Mouse (Mus musculus) embryonic facial prominence, embryonic 11.5 days (tissue): Measurements from ENCODE around the gene Spock1. TPM values are rescaled to one million over a fixed set of nuclear protein-coding genes. Genes with fewer than 3 reads are reported as not detected.

ENCODE experiments used
- ATAC-seq: fragments of 200-750 bp; cut with Nextera tagmentation; replicated peaks from 2 replicates; pipeline ENCODE4 v1.8.0; 2017; ENCODE audit warnings: low read depth; ENCODE audit not compliant: insufficient number of reproducible peaks, low FRiP score, low TSS enrichment
- DNase-seq: peaks from one replicate; pipeline ENCODE4 v3.0.0-alpha.2; 2015; ENCODE audit warnings: low spot score
- H3K27ac ChIP-seq: fragments of 300-500 bp; sonication (generic); replicated peaks from 2 replicates; pipeline ENCODE4 v1.5.1; 2014; ENCODE audit warnings: mild to moderate bottlenecking, low read depth, low read length, control low read depth
- H3K27me3 ChIP-seq: fragments of 300-500 bp; sonication (generic); 2 replicates; pipeline ENCODE4 v1.6.1; 2014; ENCODE audit warnings: mild to moderate bottlenecking, low read length, moderate library complexity, mixed read lengths; ENCODE audit not compliant: control insufficient read depth, insufficient read depth
- H3K36me3 ChIP-seq: fragments of 300-500 bp; sonication (generic); replicated peaks from 2 replicates; pipeline ENCODE4 v1.6.1; 2014; ENCODE audit warnings: low read depth, mild to moderate bottlenecking, low read length, moderate library complexity, mixed read lengths; ENCODE audit not compliant: control insufficient read depth, insufficient read depth
- H3K4me1 ChIP-seq: fragments of 300-500 bp; sonication (generic); 2 replicates; pipeline ENCODE4 v1.6.1; 2014; ENCODE audit warnings: low read length, mixed read lengths; ENCODE audit not compliant: control insufficient read depth, insufficient read depth
- H3K4me2 ChIP-seq: fragments of 300-500 bp; sonication (generic); 2 replicates; pipeline ENCODE4 v1.6.1; 2014; ENCODE audit warnings: low read depth, mild to moderate bottlenecking, control low read depth, low read length, moderate library complexity
- H3K4me3 ChIP-seq: fragments of 300-500 bp; sonication (generic); 2 replicates; pipeline ENCODE4 v1.5.1; 2014; ENCODE audit warnings: low read depth, low read length, control low read depth
- H3K9ac ChIP-seq: fragments of 300-500 bp; sonication (generic); replicated peaks from 2 replicates; pipeline ENCODE4 v1.6.1; 2014; ENCODE audit warnings: mild to moderate bottlenecking, control low read depth, low read length
- H3K9me3 ChIP-seq: fragments of 300-500 bp; sonication (generic); replicated peaks from 2 replicates; pipeline ENCODE4 v1.6.1; 2016; ENCODE audit warnings: mild to moderate bottlenecking, low read length, inconsistent platforms, mixed read lengths; ENCODE audit not compliant: control insufficient read depth
- WGBS: fragments of 180-500 bp; shearing (Covaris S2); extraction: QIAGEN DNeasy Blood & Tissue Kit; methylation state at CpG from one replicate; pipeline ENCODE4 v1.1.7; 2014; 5-methylcytosine and 5-hydroxymethylcytosine counted together
- polyA plus RNA-seq: library from polyadenylated mRNA; unstranded; fragments of >200 nt; fragmentation: Nextera tagmentation; extraction: Ambion mirVana; gene quantifications from 2 replicates; pipeline ENCODE4 v1.2.1, GENCODE M21; 2014

Gene Spock1
- polyA plus RNA-seq, 1 experiment from 2014 or later, result 7.6 TPM

DNA sequence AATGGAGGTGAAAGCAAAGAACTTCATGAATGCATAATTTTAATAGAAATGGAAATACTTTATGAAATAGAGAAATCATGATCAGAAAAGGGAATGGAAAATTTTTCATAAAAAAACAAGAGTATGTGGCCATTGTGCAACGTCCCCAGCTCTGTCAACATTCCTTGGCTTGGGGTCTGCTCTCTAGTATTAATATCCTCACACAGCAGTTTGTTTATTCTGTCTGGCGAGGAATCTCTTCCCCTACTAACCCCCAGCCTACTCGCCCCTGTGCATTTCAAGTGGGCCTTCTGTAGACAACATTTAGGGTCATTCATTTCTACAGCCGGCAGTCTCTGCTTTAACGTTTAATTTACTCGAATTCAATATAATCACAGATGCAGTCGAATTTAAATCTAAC lies 181.5 kb downstream of the Spock1 start:
- no peak overlapping the region for H3K9ac ChIP-seq

DNA sequence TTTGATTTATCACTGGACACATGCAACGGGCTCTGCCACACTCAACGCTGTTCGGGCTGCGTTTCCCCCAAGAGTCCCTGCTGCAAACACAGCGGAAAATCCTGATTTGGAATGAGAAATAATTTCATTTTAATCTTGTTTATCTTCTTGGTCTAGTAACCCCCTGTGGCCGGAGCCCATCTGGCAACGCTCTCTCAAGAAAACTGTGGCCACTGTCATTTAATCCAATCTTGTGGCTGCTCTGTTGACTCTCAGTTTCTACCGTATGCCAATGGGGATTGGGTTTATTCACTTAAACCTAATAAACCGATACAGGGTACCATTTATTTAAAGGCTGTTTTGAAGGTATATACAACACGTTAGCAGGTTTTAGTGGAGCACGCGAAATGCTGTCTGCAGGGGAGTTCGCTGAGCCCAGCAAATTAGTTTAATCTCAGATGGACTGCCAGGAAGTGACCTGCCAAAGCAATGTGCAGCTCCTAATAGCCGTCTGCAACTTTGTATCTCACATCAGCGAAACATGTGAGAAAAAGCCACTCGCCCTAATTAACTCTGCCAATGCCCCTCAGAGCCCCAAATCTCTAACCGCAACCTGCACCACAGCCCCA lies 185.7 kb downstream of the Spock1 start:
- WGBS, result 56% methylated on average over 17 of the region's 17 CpGs
- Histone ChIP-seq H3K9ac (no peak overlapping the region), H3K4me1 (no peaks in the 10 kb centered on the region), H3K4me3 (no peak overlapping the region), H3K36me3 (no peaks in the 10 kb centered on the region), H3K27ac (no peak overlapping the region), H3K4me2 (no peak overlapping the region), H3K27me3 (no peaks in the 10 kb centered on the region), H3K9me3 (no peaks in the 10 kb centered on the region)
- DNase-seq (no peak), ATAC-seq (no peak)

More for the DNA sequence above, 181.5 kb downstream of the Spock1 start:
- no peak overlapping the region for H3K27ac ChIP-seq
- H3K4me3 ChIP-seq, result no peak overlapping the region
- DNase-seq (no peak), ATAC-seq (no peak)
- H3K4me1 ChIP-seq, result no peaks in the 10 kb centered on the region
- no peaks in the 10 kb centered on the region for H3K36me3 ChIP-seq
- 84% methylated on average over 7 of the region's 7 CpGs for WGBS
- no peaks in the 10 kb centered on the region for H3K27me3 ChIP-seq
- H3K9me3 ChIP-seq, result no peaks in the 10 kb centered on the region
- H3K4me2 ChIP-seq, result no peak overlapping the region

DNA sequence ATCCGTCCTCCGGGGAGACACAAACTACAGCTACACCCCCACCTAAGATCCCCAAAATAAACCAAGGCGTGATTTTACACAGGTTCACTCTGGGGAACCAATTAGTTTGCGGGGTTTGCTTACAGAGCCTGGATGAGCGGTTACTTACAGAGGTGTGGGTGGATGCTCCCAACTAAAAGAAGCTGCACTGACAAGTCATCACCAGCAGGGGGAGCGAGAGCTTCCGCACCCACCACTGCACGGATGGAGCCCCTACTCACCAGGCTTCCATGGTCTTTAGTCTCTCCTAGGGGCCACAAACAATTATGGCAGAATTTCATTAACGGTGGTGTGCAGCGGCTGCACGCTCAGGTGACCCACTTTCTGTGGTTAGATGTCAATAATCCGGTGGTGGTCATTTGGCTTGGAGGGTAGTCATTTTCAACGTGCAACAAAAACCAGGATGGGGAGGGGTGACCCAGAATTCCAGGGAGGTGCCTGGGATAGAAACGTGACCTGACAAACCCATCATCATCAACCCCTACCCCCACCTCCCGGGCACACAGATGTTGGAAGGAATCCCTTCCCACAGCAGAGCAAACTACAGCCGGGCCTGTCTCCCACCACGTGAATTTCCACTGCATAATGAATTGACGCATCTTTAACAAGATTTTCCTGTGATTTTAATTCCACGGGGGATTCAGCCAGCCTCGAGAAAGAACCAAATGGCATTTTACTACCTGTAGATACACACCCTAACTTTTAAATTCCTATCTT lies 186.4 kb downstream of the Spock1 start:
- no peaks in the 10 kb centered on the region for H3K9me3 ChIP-seq
- no peak overlapping the region for H3K4me3 ChIP-seq
- no peaks in the 10 kb centered on the region for H3K36me3 ChIP-seq
- no peaks in the 10 kb centered on the region for H3K27me3 ChIP-seq
- H3K27ac ChIP-seq, result no peak overlapping the region
- ATAC-seq, result peak; percentile 39; the same call in 1 of the 2 replicates
- H3K9ac ChIP-seq, result no peak overlapping the region
- peak; percentile 53 for DNase-seq
- 54% methylated on average over 20 of the region's 20 CpGs for WGBS
- no peak overlapping the region for H3K4me2 ChIP-seq
- H3K4me1 ChIP-seq, result no peaks in the 10 kb centered on the region

DNA sequence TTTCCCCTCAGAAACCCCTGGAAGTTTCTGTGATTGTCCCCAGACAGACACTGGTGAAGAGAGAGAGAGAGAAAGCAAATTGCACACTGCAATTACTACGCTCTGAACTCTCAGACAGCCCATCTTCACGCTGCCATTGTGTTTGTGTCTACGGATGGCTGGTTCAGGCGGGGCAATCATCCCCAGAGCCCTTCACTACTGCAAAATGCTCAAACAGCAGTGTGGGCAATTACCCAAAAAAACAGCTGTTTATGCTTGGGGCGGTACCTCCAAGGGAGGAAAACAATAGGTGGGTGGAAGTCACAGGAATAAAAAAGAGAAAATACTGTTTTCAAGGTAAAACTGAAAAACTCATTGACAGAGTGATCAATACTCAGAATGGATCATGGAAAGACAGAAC lies 190.0 kb downstream of the Spock1 start:
- DNase-seq (no peak), ATAC-seq (no peak)
- no peak overlapping the region for H3K4me3 ChIP-seq
- H3K4me2 ChIP-seq, result no peak overlapping the region
- no peak overlapping the region for H3K27ac ChIP-seq
- WGBS, result 42% methylated on average over 5 of the region's 5 CpGs
- no peak overlapping the region for H3K9ac ChIP-seq
- no peaks in the 10 kb centered on the region for H3K4me1 ChIP-seq
- no peaks in the 10 kb centered on the region for H3K36me3 ChIP-seq
- no peaks in the 10 kb centered on the region for H3K9me3 ChIP-seq
- H3K27me3 ChIP-seq, result no peaks in the 10 kb centered on the region

DNA sequence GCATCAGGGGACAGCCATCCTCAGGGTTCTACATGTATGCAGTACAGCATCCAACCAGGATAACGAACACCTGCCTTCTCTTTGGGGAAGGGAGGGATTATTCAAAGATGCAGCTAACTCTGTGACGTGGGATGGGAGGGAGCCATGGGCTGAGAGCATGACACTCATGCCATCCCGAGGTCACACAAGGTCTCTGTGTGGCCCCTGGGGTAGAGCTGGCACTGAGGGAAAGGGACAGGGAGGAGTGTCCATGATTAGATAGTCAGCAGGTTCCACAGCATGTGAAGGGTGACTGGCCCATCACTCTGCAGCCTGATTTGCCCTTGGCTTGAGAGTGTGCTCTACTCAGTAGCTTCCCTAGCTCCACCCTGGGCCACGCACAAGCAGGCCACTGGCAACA lies 195.2 kb downstream of the Spock1 start:
- Histone ChIP-seq H3K4me3 (no peak overlapping the region), H3K9ac (no peak overlapping the region), H3K4me1 (no peaks in the 10 kb centered on the region), H3K27me3 (no peaks in the 10 kb centered on the region), H3K36me3 (no peaks in the 10 kb centered on the region), H3K9me3 (no peaks in the 10 kb centered on the region), H3K27ac (no peak overlapping the region), H3K4me2 (no peak overlapping the region)
- 84% methylated on average over 4 of the region's 4 CpGs for WGBS
- no peak for ATAC-seq
- no peak for DNase-seq

DNA sequence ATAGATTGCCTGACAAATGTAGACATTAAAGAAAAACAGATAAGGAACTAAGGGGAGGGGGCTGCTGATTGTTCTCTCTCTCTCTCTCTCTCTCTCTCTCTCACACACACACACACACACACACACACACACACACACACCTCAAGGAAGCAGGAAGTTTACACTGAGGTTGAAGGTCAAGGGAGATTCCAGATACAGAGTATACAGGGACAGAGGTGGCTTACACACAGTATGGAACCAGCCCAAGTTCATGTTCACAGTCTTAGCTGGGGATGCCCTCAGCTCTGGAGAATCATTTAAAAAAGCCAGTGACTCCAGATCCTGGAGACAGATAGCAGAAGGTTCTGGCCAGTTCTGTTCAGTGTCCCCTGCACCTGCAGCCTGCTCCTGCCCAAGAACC lies 199.7 kb downstream of the Spock1 start:
- no peak overlapping the region for H3K4me2 ChIP-seq
- no peak overlapping the region for H3K27ac ChIP-seq
- no peaks in the 10 kb centered on the region for H3K4me1 ChIP-seq
- no peaks in the 10 kb centered on the region for H3K27me3 ChIP-seq
- ATAC-seq, result no peak
- H3K9me3 ChIP-seq, result no peaks in the 10 kb centered on the region
- H3K4me3 ChIP-seq, result no peak overlapping the region
- no peaks in the 10 kb centered on the region for H3K36me3 ChIP-seq
- no peak overlapping the region for H3K9ac ChIP-seq
- no peak for DNase-seq

DNA sequence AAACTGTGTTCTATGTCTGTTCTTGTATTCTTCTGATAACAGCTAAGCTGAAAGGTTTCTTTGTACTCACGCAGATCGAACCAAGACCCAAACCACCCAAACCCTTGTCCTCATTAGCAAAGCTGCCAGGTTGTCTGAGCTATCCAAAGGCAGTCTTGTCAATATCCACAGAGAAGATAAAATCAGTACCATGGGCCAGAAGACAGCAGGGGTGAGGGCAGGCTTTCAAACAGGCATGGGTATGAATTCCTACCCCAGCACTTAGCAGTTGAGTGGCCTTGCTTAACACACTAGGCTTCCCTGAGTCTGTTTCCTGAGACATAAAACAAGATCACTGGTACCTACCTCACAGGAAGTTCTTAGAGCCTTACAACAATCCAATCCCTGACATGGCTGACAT lies 205.2 kb downstream of the Spock1 start:
- DNase-seq (no peak), ATAC-seq (no peak)
- H3K4me3 ChIP-seq, result no peak overlapping the region
- no peak overlapping the region for H3K27ac ChIP-seq
- H3K9me3 ChIP-seq, result no peaks in the 10 kb centered on the region
- no peak overlapping the region for H3K4me2 ChIP-seq
- H3K27me3 ChIP-seq, result no peaks in the 10 kb centered on the region
- H3K4me1 ChIP-seq, result no peaks in the 10 kb centered on the region
- no peak overlapping the region for H3K9ac ChIP-seq
- 71% methylated on average over 2 of the region's 2 CpGs for WGBS
- no peaks in the 10 kb centered on the region for H3K36me3 ChIP-seq

DNA sequence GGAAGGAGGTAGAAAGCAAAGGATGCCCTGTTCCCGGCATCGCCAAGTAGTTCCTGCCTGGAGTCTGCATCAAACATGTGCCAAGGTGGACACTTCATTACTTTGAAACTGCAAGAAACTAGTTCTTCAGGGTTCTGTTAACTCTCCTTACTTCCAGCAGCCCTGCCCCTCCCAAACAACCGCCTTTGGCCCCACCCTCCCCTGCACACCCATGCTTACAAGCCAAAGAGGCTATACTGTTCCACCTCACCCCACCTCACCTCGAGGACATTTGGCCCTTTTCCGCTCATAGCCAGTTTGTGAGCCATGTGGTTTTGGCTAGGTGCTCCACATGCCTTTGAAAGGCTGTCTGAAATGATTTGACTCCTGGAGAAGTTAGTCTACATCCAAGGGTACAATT lies 211.4 kb downstream of the Spock1 start:
- Histone ChIP-seq H3K27me3 (no peaks in the 10 kb centered on the region), H3K27ac (no peak overlapping the region), H3K4me3 (no peak overlapping the region), H3K9ac (no peak overlapping the region), H3K9me3 (no peaks in the 10 kb centered on the region), H3K4me1 (no peaks in the 10 kb centered on the region), H3K4me2 (no peak overlapping the region), H3K36me3 (no peaks in the 10 kb centered on the region)
- ATAC-seq (no peak), DNase-seq (no peak)
- WGBS, result 85% methylated on average over 5 of the region's 5 CpGs
